Mouse (Mus musculus) left cerebral cortex, postnatal 25 days (tissue): ENCODE results near the gene Wdr92. TPM values are rescaled to one million over a fixed set of nuclear protein-coding genes. Genes with fewer than 3 reads are reported as not detected.

ENCODE experiments used
- DNase-seq, 2 experiments: peaks; one replicate each; pipeline ENCODE4 v3.0.0; 2022; ENCODE audit warnings: low spot score in 2 of 2, mixed read lengths in 1 of 2
- intact Hi-C: fragments of 180-260 bp; cut with DNase I; formaldehyde crosslinking; loops from one replicate; pipeline ENCODE4 v1.15.1; 2025
- total RNA-seq, 2 experiments: library from RNA; stranded (reverse); gene quantifications; 2 replicates each; pipeline ENCODE4 v1.2.3; 2021

The Wdr92 gene
- total RNA-seq = 1 to 10 TPM; 7.8 to 9.0 TPM

DNA sequence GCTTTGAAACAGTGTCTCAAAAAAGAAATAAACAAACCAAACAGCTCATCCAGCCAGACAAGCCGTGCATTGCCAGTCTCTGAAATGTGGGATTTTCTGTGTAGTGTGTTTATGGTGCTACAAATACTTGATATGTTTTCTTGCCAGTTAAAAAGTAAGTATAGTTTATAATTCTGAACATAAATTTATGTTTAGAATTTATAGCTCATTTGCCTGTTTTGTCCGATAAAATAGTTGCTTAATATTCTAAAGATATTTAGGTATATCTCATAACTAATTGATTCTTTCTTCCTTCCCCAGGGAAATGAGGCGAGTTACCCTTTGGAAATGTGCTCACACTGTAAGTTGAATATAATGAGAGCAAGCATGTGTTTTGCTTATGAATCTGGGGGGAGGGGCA is at the start of gene Wdr92:
Wdr92 (plus strand) TSS at position 301 of the 400 bp plus-strand sequence.
- DNase-seq = no peak
- intact Hi-C loops = no loop called here

- intact Hi-C loops = no loop called here
- DNase-seq = no peak
These were observed 46.3 kb upstream of the Wdr92 start for GRCm38 (mm10) chr11:17135638-17136037.

- DNase-seq = peak in 1 of 2 experiments; percentile 62
- intact Hi-C loops = no loop called here
These were observed 43.4 kb upstream of the Wdr92 start for GRCm38 (mm10) chr11:17138306-17139033.

DNA sequence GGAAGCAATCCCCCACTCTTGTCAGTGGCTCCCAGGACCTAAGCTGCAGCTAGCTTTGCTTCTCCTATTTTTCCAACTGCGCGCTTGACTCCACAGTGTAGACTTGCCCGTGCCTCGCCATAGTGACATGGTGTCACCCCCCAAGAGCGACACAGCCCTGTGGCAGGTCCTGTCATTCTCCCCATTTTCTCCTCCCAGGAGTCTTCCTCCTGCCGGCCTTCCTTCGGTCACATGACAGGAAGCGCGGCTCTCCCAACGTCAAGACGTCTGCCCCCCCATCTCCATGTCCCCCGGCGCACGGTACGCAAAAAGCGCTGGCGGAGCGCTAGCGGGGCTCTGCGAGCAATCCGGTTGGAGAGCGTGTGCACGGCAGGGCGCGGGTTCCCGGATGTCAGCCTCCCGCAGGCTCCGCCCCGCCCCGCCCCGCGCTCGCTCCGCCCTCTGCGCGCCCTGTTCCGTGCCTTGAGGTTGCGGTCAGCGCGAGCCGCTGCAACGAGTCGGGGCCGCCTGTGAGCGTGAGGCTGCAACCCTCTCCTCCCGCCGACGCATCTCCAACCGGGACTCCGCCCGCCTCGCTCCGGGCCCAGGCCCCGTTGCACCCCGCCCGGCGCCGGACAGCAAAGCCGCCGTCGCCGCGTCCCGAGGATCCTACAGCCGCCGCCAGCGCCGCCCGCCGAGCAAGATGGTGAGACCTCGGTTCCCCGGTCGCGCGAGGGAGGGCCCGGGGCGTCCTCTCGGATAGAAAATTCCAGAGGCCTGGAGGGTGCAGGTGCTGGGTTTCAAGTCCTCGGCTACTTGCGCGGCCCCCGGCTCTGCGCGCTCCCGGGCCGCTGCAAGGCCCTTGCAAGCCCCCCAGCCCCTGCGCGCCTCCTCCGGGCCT is 22.8 kb upstream of the Wdr92 start, which contains the start of gene Ppp3r1:
Ppp3r1 (plus strand) TSS at position 406 of the 880 bp plus-strand sequence.
- intact Hi-C loops = loop anchor here (1.0 kb wide), 1 partner anchor 52 kb away; the partner anchor contains the start of gene Pno1
- DNase-seq = peak; percentile 96 to 98

DNA sequence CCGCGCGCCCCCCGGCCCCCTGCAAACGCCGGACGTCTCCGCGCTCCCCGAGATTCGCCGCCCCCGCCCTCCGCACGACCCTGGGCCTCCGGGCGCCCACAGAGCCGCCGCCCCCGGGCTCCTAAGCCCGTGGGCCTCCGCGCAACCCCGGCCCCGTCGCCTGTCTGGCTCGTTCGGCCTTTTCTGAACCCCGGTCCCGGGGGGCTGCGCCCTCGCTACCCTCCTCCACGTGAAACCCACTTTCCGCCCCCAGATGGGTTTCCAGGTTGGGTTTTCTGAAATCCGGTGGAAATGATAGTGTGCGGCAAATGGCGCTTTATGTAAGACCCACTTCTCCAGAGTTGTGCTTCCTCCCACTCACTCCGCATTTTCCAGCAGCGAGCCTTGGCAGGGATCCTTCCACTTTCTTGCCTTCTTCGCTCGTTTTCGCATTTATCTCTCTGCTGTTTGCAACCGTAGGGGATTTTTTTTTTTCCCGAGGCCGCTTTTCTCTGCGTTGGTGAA is 22.1 kb upstream of the Wdr92 start:
- DNase-seq = peak; percentile 75 to 88
- intact Hi-C loops = loop anchor here (1.0 to 2.0 kb wide), 4 partner anchors 52 to 107 kb away; partner anchors contain the start of genes Plek and Pno1

GRCm38 (mm10) chr11:17160242-17160641 is 21.7 kb upstream of the Wdr92 start:
- peak; percentile 60 to 72 for DNase-seq
- intact Hi-C loops = loop anchor here (1.0 to 2.0 kb wide), 3 partner anchors 53 to 107 kb away; partner anchors contain the start of gene Plek

DNA sequence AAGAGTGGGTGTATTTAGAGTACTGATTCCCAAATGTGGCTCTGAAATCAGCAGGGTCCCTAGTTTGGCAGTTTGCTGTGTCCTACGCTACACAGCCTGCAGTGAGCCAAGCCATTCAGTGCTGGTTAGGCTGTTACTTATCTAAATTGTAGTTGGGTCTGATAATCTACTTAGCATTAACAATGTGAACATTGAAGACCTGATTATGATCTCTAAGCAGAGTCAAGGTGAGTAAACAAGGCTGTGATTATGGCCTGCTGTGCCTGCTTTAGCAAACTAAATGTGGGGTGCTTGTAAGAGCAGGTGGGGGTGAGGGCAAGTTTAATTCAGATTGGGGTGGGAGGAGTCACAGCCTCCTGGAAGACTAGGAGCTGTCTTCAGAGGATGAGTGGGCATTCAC is 18.0 kb upstream of the Wdr92 start:
- intact Hi-C loops = no loop called here
- DNase-seq = no peak

GRCm38 (mm10) chr11:17166627-17167026 is 15.3 kb upstream of the Wdr92 start:
- DNase-seq = no peak
- intact Hi-C loops = no loop called here

DNA sequence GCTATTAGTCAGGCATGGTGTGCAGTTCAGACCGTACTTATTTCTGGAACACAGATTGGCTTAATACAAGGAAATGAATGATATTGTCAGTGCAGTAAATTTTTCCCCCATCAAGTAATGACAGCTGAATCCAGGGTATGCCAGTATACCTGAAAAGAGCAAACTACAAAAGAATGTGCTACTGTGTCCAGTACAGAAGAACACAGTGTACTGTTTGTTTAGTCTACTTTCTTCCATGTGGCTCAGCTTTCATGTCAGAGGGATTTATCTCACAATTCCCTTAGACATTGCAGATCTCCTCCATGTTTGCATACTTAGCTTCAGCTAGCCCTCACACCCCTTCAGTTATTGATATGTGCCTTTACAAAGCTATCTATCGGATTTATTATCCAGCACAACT is 12.6 kb upstream of the Wdr92 start:
- intact Hi-C loops = no loop called here
- no peak for DNase-seq

DNA sequence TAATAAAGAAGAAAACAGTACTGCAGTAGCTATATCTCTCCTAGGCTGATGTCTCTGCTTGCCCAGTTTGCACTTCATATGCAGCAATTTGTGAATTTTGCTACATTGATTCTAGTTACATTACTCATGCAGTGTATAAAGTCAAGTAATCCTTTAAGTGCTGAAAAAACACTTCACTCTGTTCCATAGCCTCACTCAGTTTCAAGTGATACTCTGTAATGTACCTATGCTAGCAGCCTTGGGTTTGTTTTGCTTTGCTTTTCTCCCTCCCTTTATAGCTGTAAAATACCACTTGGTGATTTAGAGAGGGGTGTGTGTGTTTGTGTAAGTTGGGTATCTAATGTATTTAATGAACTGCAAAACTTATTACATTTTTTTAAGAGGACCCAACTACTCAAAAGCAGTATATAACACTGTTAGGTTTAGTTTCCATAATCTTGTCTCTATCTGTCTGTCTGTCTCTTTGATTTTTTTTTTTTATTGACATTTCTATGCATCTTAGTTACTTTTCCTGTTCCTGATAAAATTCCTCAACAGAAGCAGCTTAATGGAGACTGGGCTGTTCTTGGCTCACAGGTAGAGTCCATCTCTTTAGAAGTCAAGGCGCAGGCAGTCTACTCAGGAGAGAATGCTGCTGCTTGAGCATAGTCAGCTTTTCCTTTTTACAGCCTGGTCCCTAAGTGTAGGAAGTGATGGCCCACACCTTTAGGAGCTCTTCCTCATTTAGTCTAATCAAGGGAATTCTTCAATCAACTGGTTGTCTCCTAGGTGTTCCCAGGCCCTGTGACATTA is 10.8 kb upstream of the Wdr92 start:
- intact Hi-C loops = no loop called here
- DNase-seq = no peak

GRCm38 (mm10) chr11:17172300-17172699 is 9.6 kb upstream of the Wdr92 start:
- intact Hi-C loops = no loop called here
- DNase-seq = no peak

GRCm38 (mm10) chr11:17176638-17177037 is 5.3 kb upstream of the Wdr92 start:
- DNase-seq = no peak
- intact Hi-C loops = no loop called here

DNA sequence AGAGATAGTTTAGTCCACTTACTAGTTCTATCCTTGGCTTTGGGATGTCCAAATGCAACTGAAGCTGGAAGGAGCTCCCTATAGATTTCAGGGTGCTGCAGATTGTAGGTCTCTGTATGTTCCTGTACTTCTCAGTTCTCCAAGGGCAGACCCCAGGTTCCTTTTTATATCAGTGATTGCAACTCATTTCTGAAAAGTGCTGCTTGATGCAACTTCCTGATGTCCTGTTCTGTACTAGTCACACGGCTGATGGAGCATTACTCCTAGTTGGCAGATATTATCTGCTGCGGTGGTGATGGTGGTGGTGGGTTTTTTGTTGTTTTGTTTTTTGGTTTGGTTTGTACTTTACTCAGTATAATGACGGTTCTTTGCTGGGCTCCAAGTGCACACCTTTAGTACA is 1.2 kb upstream of the Wdr92 start:
- DNase-seq = no peak

DNA sequence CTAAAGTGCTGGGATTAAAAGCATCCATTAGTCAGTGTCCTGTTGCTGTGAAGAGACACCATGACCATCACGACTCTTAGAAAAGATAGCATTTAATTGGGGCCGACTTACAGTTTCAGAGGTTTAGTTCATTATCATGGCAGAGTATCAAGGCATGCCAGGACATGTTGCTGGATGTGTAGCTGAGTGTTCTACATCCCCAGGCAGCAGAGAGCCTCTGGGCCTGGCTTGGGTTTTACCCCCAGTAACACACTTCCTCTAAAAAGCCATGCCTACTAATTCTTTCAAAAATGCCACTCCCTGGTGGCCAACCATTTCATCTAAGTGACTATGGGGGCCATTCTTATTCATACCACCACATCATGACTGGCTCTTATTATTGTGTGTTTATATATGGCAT is 1.3 kb downstream of the Wdr92 start:
- no peak for DNase-seq
- intact Hi-C loops = no loop called here

More for the DNA sequence above, 1.2 kb upstream of the Wdr92 start:
- intact Hi-C loops = no loop called here

- peak in 1 of 2 experiments; percentile 21 for DNase-seq
- intact Hi-C loops = no loop called here
These were observed 5.7 kb downstream of the Wdr92 start for GRCm38 (mm10) chr11:17187649-17188048.

- intact Hi-C loops = no loop called here
- no peak for DNase-seq
These were observed 6.9 kb downstream of the Wdr92 start for GRCm38 (mm10) chr11:17188786-17189185.

DNA sequence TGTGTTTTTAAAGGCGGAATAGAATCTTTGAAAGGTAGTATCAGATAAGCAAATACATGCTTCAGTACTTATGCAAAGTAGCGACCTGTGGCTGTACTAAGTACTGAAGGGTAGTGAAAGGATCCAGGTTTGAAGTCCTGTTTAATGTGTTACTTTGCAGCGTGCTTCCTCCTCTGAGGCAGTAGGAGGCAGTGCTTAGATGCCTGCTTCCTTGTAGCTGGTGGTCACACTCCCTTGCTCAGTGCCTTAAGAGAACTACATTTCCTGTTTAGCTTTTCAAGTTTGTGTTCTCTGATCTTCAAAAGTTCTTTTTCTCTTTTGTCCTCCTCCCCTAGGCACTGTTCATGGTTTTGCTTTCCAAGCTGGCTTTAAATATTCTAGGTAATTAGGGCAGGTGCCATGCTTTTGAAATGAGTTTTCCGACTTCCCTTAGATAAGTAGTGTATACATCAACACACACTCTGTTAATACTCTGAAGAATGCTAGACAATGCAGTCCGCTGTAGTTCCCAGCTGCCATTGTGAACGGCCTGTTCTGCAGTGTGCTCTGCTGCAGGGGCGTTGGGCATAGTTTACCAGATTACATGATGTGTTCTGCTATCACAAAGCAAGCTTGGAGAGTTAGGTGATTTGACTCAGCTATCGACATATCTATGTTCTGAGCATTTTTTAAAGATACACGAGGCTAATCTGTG is 10.4 kb downstream of the Wdr92 start:
- intact Hi-C loops = no loop called here
- no peak for DNase-seq

GRCm38 (mm10) chr11:17199170-17199569 is 17.3 kb downstream of the Wdr92 start:
- intact Hi-C loops = no loop called here
- DNase-seq = no peak
